Mouse (Mus musculus): ENCODE data around the gene Rab4a. TPM values are rescaled to one million over a fixed set of nuclear protein-coding genes. Genes with fewer than 3 reads are reported as not detected.

The Rab4a gene
- polyA plus RNA-seq, 1 experiment: 19.7 TPM

- H3K79me2 ChIP-seq (ENCODE audit: control insufficient read depth, insufficient read depth): no peaks in the 10 kb centered on the region
- H3K4me3 ChIP-seq (ENCODE audit: insufficient read depth, poor library complexity, severe bottlenecking): no peak overlapping the region
- H3K27me3 ChIP-seq (ENCODE audit: control insufficient read depth, insufficient read depth, insufficient read length): no peaks in the 10 kb centered on the region
- H3ac ChIP-seq (ENCODE audit: control insufficient read depth, insufficient read length, low read depth): no peak overlapping the region
- TF ChIP-seq USF1 (IDR thresholded peaks at IDR 0.05; ENCODE audit: low read depth) (no peak), CTCF (IDR thresholded peaks at IDR 0.05; ENCODE audit: control insufficient read depth, insufficient read depth, insufficient read length) (no peak), MYOD1 (IDR thresholded peaks at IDR 0.05; ENCODE audit: control insufficient read depth, insufficient read length, low read depth) (no peak), MYOG (IDR thresholded peaks at IDR 0.05; ENCODE audit: control insufficient read depth, extremely low read depth, insufficient read length) (no peak), FOSL1 (IDR thresholded peaks at IDR 0.05; ENCODE audit: insufficient read depth, low read length, poor library complexity, severe bottlenecking) (no peak), CEBPB (IDR thresholded peaks at IDR 0.05; ENCODE audit: low read depth) (no peak), MAX (IDR thresholded peaks at IDR 0.05) (no peak)
- no peaks in the 10 kb centered on the region for H3K79me3 ChIP-seq (ENCODE audit: low read depth)
- H3K36me3 ChIP-seq (ENCODE audit: control insufficient read depth, insufficient read depth): no peaks in the 10 kb centered on the region
Observed at GRCm38 (mm10) chr8:123789461-123789860, 16.3 kb upstream of the Rab4a start.

DNA sequence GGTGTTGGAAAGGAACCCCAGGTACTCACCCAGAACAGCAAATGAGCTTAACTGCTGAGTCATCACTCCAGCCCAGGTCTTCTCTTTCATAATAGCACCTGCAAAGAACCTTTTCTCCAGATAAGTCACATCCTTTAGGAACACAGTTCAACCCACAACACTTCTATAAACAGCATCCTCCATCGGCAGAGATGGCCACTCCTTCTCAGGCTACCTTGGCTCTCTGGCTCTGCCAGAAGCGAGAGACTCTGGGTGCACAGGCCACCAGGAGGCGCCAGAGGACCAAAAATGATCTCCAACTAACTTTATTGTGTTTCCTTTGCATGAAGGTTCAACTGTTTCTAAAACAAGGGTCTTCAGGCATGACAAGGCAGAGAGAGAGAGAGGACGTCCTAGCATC lies 15.8 kb upstream of the Rab4a start:
- no peak overlapping the region for H3K4me3 ChIP-seq (ENCODE audit: insufficient read depth, poor library complexity, severe bottlenecking)
- TF ChIP-seq MYOG (IDR thresholded peaks at IDR 0.05; ENCODE audit: control insufficient read depth, extremely low read depth, insufficient read length): no peak
- TF ChIP-seq MYOD1 (IDR thresholded peaks at IDR 0.05; ENCODE audit: control insufficient read depth, insufficient read length, low read depth): no peak
- peak; percentile 70 for TF ChIP-seq CTCF (IDR thresholded peaks at IDR 0.05; ENCODE audit: control insufficient read depth, insufficient read depth, insufficient read length)
- no peaks in the 10 kb centered on the region for H3K36me3 ChIP-seq (ENCODE audit: control insufficient read depth, insufficient read depth)
- H3K27me3 ChIP-seq (ENCODE audit: control insufficient read depth, insufficient read depth, insufficient read length): no peaks in the 10 kb centered on the region
- no peak overlapping the region for H3ac ChIP-seq (ENCODE audit: control insufficient read depth, insufficient read length, low read depth)
- no peaks in the 10 kb centered on the region for H3K79me3 ChIP-seq (ENCODE audit: low read depth)
- no peaks in the 10 kb centered on the region for H3K79me2 ChIP-seq (ENCODE audit: control insufficient read depth, insufficient read depth)

- Histone ChIP-seq H3K79me3 (ENCODE audit: low read depth) (no peaks in the 10 kb centered on the region), H3K36me3 (ENCODE audit: control insufficient read depth, insufficient read depth) (no peaks in the 10 kb centered on the region), H3K79me2 (ENCODE audit: control insufficient read depth, insufficient read depth) (no peaks in the 10 kb centered on the region), H3K27me3 (ENCODE audit: control insufficient read depth, insufficient read depth, insufficient read length) (no peaks in the 10 kb centered on the region), H3K4me3 (ENCODE audit: insufficient read depth, poor library complexity, severe bottlenecking) (no peak overlapping the region), H3ac (ENCODE audit: control insufficient read depth, insufficient read length, low read depth) (no peak overlapping the region)
- TF ChIP-seq FOSL1 (IDR thresholded peaks at IDR 0.05; ENCODE audit: insufficient read depth, low read length, poor library complexity, severe bottlenecking): no peak
- TF ChIP-seq MAX (IDR thresholded peaks at IDR 0.05): no peak
- TF ChIP-seq CEBPB (IDR thresholded peaks at IDR 0.05; ENCODE audit: low read depth): no peak
Observed at GRCm38 (mm10) chr8:123791101-123791844, 14.5 kb upstream of the Rab4a start.

DNA sequence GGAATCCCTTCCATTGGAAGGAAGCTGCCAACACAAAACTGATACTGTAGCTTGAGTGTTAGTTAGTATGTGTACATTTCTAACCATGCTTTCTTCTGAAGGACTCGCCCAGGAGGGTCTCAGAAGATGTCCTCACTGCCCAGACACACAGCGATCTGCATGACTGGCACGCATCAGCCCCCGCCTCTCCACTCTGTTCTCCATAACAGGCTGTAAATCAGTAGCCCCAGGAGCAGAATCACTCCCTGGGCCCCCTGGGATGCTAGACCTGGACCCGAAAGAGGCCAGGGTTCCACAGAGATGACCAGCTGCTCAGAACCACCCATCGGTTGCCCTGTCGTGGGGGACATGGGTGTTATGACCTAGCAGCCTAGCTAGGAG lies 13.9 kb upstream of the Rab4a start:
- Histone ChIP-seq H3ac (ENCODE audit: control insufficient read depth, insufficient read length, low read depth) (no peak overlapping the region), H3K4me3 (ENCODE audit: insufficient read depth, poor library complexity, severe bottlenecking) (no peak overlapping the region), H3K36me3 (ENCODE audit: control insufficient read depth, insufficient read depth) (no peaks in the 10 kb centered on the region), H3K27me3 (ENCODE audit: control insufficient read depth, insufficient read depth, insufficient read length) (no peaks in the 10 kb centered on the region), H3K79me3 (ENCODE audit: low read depth) (no peaks in the 10 kb centered on the region), H3K79me2 (ENCODE audit: control insufficient read depth, insufficient read depth) (no peaks in the 10 kb centered on the region)
- TF ChIP-seq CEBPB (IDR thresholded peaks at IDR 0.05; ENCODE audit: low read depth) (no peak), CTCF (IDR thresholded peaks at IDR 0.05; ENCODE audit: control insufficient read depth, insufficient read depth, insufficient read length) (no peak), MAX (IDR thresholded peaks at IDR 0.05) (no peak), MYOG (IDR thresholded peaks at IDR 0.05; ENCODE audit: control insufficient read depth, extremely low read depth, insufficient read length) (no peak), USF1 (IDR thresholded peaks at IDR 0.05; ENCODE audit: low read depth) (no peak), MYOD1 (IDR thresholded peaks at IDR 0.05; ENCODE audit: control insufficient read depth, insufficient read length, low read depth) (no peak), FOSL1 (IDR thresholded peaks at IDR 0.05; ENCODE audit: insufficient read depth, low read length, poor library complexity, severe bottlenecking) (no peak)

- Histone ChIP-seq H3ac (ENCODE audit: control insufficient read depth, insufficient read length, low read depth) (no peak overlapping the region), H3K79me2 (ENCODE audit: control insufficient read depth, insufficient read depth) (no peaks in the 10 kb centered on the region), H3K79me3 (ENCODE audit: low read depth) (no peaks in the 10 kb centered on the region), H3K27me3 (ENCODE audit: control insufficient read depth, insufficient read depth, insufficient read length) (no peaks in the 10 kb centered on the region), H3K4me3 (ENCODE audit: insufficient read depth, poor library complexity, severe bottlenecking) (no peak overlapping the region), H3K36me3 (ENCODE audit: control insufficient read depth, insufficient read depth) (no peaks in the 10 kb centered on the region)
- no peak for TF ChIP-seq USF1 (IDR thresholded peaks at IDR 0.05; ENCODE audit: low read depth)
- no peak for TF ChIP-seq MYOD1 (IDR thresholded peaks at IDR 0.05; ENCODE audit: control insufficient read depth, insufficient read length, low read depth)
- no peak for TF ChIP-seq MAX (IDR thresholded peaks at IDR 0.05)
- TF ChIP-seq CEBPB (IDR thresholded peaks at IDR 0.05; ENCODE audit: low read depth): no peak
Observed at GRCm38 (mm10) chr8:123793900-123794299, 11.9 kb upstream of the Rab4a start.

DNA sequence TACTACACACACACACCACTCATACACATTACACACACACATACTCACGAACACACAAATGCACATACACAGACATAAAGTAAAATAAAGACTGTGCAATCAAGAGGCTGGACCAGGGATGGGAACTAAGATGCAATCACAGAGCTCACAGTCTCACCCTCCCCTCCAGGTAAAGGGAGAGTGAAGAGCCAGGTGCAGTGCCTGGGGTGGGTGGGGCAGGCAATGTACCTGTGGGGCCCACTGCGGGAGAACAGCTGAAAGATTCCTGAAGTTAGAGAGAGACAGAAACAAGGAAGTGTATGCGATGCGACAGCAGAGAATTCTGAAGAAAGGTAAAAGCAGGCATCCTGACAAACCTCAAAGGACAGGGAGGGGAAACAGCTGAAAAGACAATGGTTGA lies 11.0 kb upstream of the Rab4a start:
- no peaks in the 10 kb centered on the region for H3K27me3 ChIP-seq (ENCODE audit: control insufficient read depth, insufficient read depth, insufficient read length)
- no peaks in the 10 kb centered on the region for H3K36me3 ChIP-seq (ENCODE audit: control insufficient read depth, insufficient read depth)
- TF ChIP-seq USF1 (IDR thresholded peaks at IDR 0.05; ENCODE audit: low read depth) (no peak), MYOD1 (IDR thresholded peaks at IDR 0.05; ENCODE audit: control insufficient read depth, insufficient read length, low read depth) (no peak), CTCF (IDR thresholded peaks at IDR 0.05; ENCODE audit: control insufficient read depth, insufficient read depth, insufficient read length) (no peak), CEBPB (IDR thresholded peaks at IDR 0.05; ENCODE audit: low read depth) (no peak), MAX (IDR thresholded peaks at IDR 0.05) (no peak), MYOG (IDR thresholded peaks at IDR 0.05; ENCODE audit: control insufficient read depth, extremely low read depth, insufficient read length) (no peak), FOSL1 (IDR thresholded peaks at IDR 0.05; ENCODE audit: insufficient read depth, low read length, poor library complexity, severe bottlenecking) (no peak)
- H3ac ChIP-seq (ENCODE audit: control insufficient read depth, insufficient read length, low read depth): no peak overlapping the region
- H3K79me2 ChIP-seq (ENCODE audit: control insufficient read depth, insufficient read depth): no peaks in the 10 kb centered on the region
- H3K79me3 ChIP-seq (ENCODE audit: low read depth): no peaks in the 10 kb centered on the region
- H3K4me3 ChIP-seq (ENCODE audit: insufficient read depth, poor library complexity, severe bottlenecking): no peak overlapping the region

Measured in C2C12 (cell line).